Mouse (Mus musculus) embryonic stem cell, embryonic (primary cell): ENCODE results near the gene Tenm4.

Experiments used
- CTCF ChIA-PET, 4 experiments: fragments of 300-600 bp in 2 of 4; fragments of 350-600 bp in 2 of 4; sonication (Branson Sonifier 250); formaldehyde crosslinking; loops; one replicate each; lab custom pipeline; 2022; ENCODE audit warnings: inconsistent platforms in 2 of 4; lab: Charles Lee
- POLR2A ChIA-PET, 4 experiments: fragments of 300-600 bp in 2 of 4; fragments of 350-600 bp in 2 of 4; sonication (Branson Sonifier 250); formaldehyde crosslinking; loops; one replicate each; lab custom pipeline; 2022; ENCODE audit warnings: antibody characterized with exemption in 4 of 4, inconsistent platforms in 1 of 4; lab: Charles Lee

Gene Tenm4

DNA sequence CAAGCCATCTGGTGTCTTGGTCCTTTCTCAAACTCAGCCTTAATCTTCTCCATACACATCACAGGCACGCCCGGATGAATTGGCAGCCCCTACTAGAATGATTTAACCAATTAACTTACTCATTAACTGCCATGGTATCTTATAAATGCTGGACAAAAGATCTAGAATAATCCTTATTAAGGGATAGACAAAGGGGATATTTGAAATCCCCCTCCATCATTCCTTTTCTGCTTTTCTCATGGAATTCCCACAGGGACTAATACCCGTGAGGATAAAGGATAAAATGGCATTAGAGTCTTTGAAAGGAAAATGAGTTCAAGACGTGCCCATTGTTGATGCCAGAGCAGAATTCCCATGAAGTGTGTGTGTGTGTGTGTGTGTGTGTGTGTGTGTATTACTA is 99.6 kb downstream of the Tenm4 start:
- POLR2A ChIA-PET: interaction anchor here in 2 of 4 experiments (0.6 to 0.7 kb wide), 2 partner anchors 11 to 625 kb away, joined by 4 read pairs; no protein-coding TSS in a partner anchor
- CTCF ChIA-PET: no interaction called here

GRCm38 (mm10) chr7:96272068-96272467 is 101.0 kb downstream of the Tenm4 start:
- CTCF ChIA-PET: no interaction called here
- POLR2A ChIA-PET: interaction anchor here in 1 of 4 experiments (0.9 kb wide), 1 partner anchor 18 kb away, joined by 3 read pairs; no protein-coding TSS in a partner anchor

GRCm38 (mm10) chr7:96274486-96274885 is 103.4 kb downstream of the Tenm4 start:
- ChIA-PET POLR2A (interaction anchor here in 1 of 4 experiments (1.0 to 1.3 kb wide), 3 partner anchors 11 to 32 kb away, joined by 3 to 4 read pairs (median 4); no protein-coding TSS in a partner anchor), CTCF (no interaction called here)

- ChIA-PET POLR2A (interaction anchor here in 2 of 4 experiments (0.5 to 1.6 kb wide), 12 partner anchors 8 to 175 kb away, joined by 3 to 6 read pairs (median 4); no protein-coding TSS in a partner anchor), CTCF (interaction anchor here in 1 of 4 experiments (0.6 kb wide), 1 partner anchor 41 kb away, joined by 3 read pairs; no protein-coding TSS in a partner anchor)
These were observed 106.5 kb downstream of the Tenm4 start for GRCm38 (mm10) chr7:96277550-96277949.

- CTCF ChIA-PET: no interaction called here
- POLR2A ChIA-PET: interaction anchor here in 3 of 4 experiments (0.7 to 1.6 kb wide), 7 partner anchors 9 to 79 kb away, joined by 3 to 6 read pairs (median 3); no protein-coding TSS in a partner anchor
These were observed 107.3 kb downstream of the Tenm4 start for GRCm38 (mm10) chr7:96278378-96278777.

- POLR2A ChIA-PET: interaction anchor here in 2 of 4 experiments (0.8 to 1.7 kb wide), 7 partner anchors 10 to 60 kb away, joined by 3 to 6 read pairs (median 4); no protein-coding TSS in a partner anchor
- CTCF ChIA-PET: no interaction called here
These were observed 109.7 kb downstream of the Tenm4 start for GRCm38 (mm10) chr7:96280795-96281194.

GRCm38 (mm10) chr7:96290576-96290975 is 119.5 kb downstream of the Tenm4 start:
- ChIA-PET CTCF (no interaction called here), POLR2A (interaction anchor here in 2 of 4 experiments (1.2 to 3.2 kb wide), 8 partner anchors 10 to 85 kb away, joined by 3 to 28 read pairs (median 4); no protein-coding TSS in a partner anchor)

- POLR2A ChIA-PET: interaction anchor here in 2 of 4 experiments (0.6 to 2.1 kb wide), 4 partner anchors 9 to 144 kb away, joined by 3 to 6 read pairs (median 4); no protein-coding TSS in a partner anchor
- CTCF ChIA-PET: no interaction called here
These were observed 124.9 kb downstream of the Tenm4 start for GRCm38 (mm10) chr7:96295959-96296358.

- POLR2A ChIA-PET: interaction anchor here (0.6 to 3.8 kb wide), 13 partner anchors 8 to 238 kb away, joined by 3 to 28 read pairs (median 3); no protein-coding TSS in a partner anchor
- CTCF ChIA-PET: no interaction called here
These were observed 129.9 kb downstream of the Tenm4 start for GRCm38 (mm10) chr7:96300826-96301397.

DNA sequence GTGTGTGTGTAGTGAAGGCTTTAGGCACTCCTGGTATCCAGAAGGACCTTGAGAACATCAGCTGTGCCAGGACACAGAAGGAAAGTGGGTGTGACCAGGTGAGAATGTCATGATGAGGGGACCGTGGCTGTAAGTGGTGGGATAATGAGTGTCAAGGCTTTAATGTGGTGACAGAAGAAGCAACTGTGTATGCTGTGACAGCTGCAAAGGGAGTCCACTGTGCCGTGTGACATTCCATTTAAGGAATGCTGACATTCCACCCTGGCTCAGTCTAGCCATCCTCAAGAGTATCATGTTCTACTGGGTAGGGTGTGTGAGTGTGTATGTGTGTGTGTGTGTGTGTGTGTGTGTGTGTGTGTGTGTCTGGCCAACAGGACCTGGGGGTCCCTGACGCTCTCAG is 130.8 kb downstream of the Tenm4 start:
- CTCF ChIA-PET: interaction anchor here in 1 of 4 experiments (0.7 kb wide), 1 partner anchor 73 kb away, joined by 7 read pairs; no protein-coding TSS in a partner anchor
- POLR2A ChIA-PET: interaction anchor here (0.6 to 3.8 kb wide), 9 partner anchors 11 to 237 kb away, joined by 3 to 28 read pairs (median 4); no protein-coding TSS in a partner anchor

DNA sequence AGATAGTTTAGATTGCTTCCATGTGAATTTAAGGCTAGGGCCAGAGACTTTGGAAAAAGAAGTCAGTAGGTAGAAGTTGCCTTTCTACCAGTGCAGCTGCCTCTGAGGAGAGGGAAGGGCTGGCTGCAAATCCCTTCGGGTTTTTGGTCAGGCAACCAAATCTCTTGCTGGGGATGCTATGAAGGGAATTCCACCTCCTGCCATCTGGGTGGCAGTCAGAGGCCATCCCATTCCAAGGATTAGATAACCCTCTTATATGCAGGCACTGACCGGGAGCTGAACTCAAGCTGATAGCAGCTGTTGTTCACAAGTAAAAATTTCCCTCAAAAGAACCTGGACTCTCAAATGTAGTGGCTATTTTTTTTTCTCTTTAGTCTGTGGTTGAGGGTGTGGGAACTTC is 132.9 kb downstream of the Tenm4 start:
- CTCF ChIA-PET: no interaction called here

DNA sequence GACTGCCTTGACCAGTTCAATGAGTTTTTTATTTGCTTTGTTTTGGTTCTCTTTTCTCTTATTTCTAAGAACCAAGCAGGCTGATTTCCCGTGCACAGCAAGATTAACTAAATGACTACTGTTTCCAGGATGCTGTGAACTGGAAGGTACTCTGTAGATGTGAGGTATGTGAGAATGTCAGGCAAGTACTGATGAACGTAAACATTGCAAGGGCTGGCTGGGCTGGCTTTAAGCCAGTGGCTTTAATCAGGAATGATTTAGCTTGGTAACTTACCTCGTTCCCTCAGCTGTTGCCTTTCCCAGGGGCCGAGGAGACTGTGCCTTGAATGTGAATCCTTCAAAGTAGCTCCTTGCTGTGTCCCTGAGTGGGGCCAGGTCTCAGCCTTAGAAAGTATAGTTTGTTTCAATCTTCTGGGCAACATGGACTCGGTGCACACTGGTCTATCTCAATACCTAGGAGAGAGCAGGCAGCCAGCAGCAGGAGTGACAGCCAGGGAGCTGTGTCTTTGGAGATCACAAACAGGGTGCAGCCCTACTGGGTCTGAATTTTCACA is 134.4 kb downstream of the Tenm4 start:
- POLR2A ChIA-PET: interaction anchor here in 1 of 4 experiments (1.0 to 1.4 kb wide), 5 partner anchors 8 to 102 kb away, joined by 3 to 6 read pairs (median 3); no protein-coding TSS in a partner anchor
- CTCF ChIA-PET: no interaction called here

More for the DNA sequence above, 132.9 kb downstream of the Tenm4 start:
- POLR2A ChIA-PET: interaction anchor here in 1 of 4 experiments (0.7 kb wide), 1 partner anchor 230 kb away, joined by 3 read pairs; no protein-coding TSS in a partner anchor

- ChIA-PET POLR2A (interaction anchor here in 1 of 4 experiments (0.7 to 1.9 kb wide), 3 partner anchors 8 to 20 kb away, joined by 3 to 10 read pairs (median 4); no protein-coding TSS in a partner anchor), CTCF (no interaction called here)
These were observed 137.1 kb downstream of the Tenm4 start for GRCm38 (mm10) chr7:96308106-96308505.

DNA sequence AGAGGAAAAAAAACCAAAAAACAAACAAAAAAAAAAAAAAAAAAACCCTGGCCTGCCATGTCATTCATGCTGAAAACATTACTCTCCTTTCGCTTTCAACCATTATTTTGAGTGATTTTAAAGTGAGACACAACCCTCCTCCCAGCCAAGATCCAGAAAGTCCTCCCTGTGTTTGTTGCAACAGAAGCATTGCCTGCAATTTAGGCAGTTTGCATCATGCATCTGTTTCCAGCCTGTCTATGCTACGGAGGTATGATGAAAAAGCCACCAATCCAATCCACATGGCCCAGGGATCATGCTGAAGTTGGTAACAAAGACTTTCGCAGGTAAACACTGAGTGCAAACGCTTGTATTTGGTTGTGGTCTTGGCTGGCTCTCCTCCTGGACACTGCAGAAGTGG is 158.3 kb downstream of the Tenm4 start:
- ChIA-PET POLR2A (interaction anchor here in 1 of 4 experiments (1.0 kb wide), 1 partner anchor 13 kb away, joined by 6 read pairs; no protein-coding TSS in a partner anchor), CTCF (no interaction called here)

- POLR2A ChIA-PET: no interaction called here
- CTCF ChIA-PET: no interaction called here
These were observed 160.1 kb downstream of the Tenm4 start for GRCm38 (mm10) chr7:96331186-96331585.

DNA sequence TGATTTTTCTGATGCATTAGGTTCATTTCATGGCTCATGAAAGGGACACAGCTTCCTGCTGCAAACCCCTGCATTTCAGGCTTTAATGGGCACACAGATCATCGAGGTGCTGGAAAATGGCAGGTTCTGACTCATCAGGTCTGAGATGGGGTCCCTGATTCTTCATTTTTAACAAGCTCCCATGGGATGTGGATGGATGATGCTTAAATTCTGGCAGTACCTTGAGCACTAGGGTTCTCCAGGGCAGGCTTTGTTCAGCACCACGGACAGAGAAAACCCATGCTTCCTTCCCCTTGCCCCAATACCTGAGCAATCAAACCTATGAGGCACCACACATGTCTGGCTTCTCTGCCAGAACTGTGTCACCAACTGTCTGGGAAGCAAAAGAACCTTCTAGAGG is 163.3 kb downstream of the Tenm4 start:
- ChIA-PET CTCF (no interaction called here), POLR2A (interaction anchor here in 2 of 4 experiments (0.7 to 1.2 kb wide), 3 partner anchors 21 to 120 kb away, joined by 3 to 5 read pairs (median 4); no protein-coding TSS in a partner anchor)

- ChIA-PET CTCF (no interaction called here), POLR2A (no interaction called here)
These were observed 165.3 kb downstream of the Tenm4 start for GRCm38 (mm10) chr7:96336376-96336775.

GRCm38 (mm10) chr7:96340826-96341225 is 169.8 kb downstream of the Tenm4 start:
- CTCF ChIA-PET: no interaction called here
- POLR2A ChIA-PET: interaction anchor here in 1 of 4 experiments (1.4 kb wide), 1 partner anchor 164 kb away, joined by 3 read pairs; no protein-coding TSS in a partner anchor

GRCm38 (mm10) chr7:96341479-96341878 is 170.4 kb downstream of the Tenm4 start:
- ChIA-PET CTCF (no interaction called here), POLR2A (no interaction called here)
